Mouse (Mus musculus): ENCODE measurements at regions not wholly inside any gene's neighbourhood (a gene's known extent, or its start where the extent isn't known, plus 50 kb on each side); places are given as distances from the start of the nearest gene placed in this dataset.

DNA sequence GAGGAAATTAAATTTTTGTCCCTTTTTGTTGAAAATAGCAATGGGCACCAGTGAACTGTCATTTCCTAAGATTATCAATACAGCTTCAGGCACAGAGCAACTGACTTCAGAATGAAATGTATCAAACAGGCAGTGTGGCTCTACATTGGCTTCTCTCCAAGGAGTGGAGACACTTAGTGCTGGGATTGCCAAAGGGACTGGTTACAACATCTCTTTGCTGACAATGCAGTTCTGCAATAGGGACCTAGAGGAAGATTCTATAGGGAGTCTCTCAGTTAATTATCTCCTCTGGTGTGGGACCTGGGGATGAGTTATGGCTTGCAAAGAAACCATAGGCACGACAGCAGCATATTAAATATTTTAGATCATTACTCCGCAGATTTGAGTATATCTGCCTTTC, 173.6 kb downstream of the Klf5 start:
- no peak for TF ChIP-seq CTCF (IDR thresholded peaks at IDR 0.05; ENCODE audit: low read depth)
- H3K4me2 ChIP-seq (replicated peaks; ENCODE audit: low read depth), result no peak overlapping the region
- ATAC-seq, result no peak
- no peaks in the 10 kb centered on the region for H3K27me3 ChIP-seq (replicated peaks; ENCODE audit: control insufficient read depth, insufficient read depth, low read length)
- no peaks in the 10 kb centered on the region for H3K36me3 ChIP-seq (ENCODE audit: control insufficient read depth, insufficient read depth)
- H3K27ac ChIP-seq (ENCODE audit: low read depth, low read length), result no peak overlapping the region
- no peak overlapping the region for H3K4me3 ChIP-seq (ENCODE audit: low read depth, low read length)
- H3K9me3 ChIP-seq (ENCODE audit: control insufficient read depth), result no peaks in the 10 kb centered on the region
- H3K9ac ChIP-seq (ENCODE audit: low read depth, low read length), result no peak overlapping the region
- no peaks in the 10 kb centered on the region for H3K4me1 ChIP-seq (replicated peaks; ENCODE audit: control insufficient read depth, insufficient read depth, low read length)
- 77% methylated on average over 2 of the region's 2 CpGs for WGBS

DNA sequence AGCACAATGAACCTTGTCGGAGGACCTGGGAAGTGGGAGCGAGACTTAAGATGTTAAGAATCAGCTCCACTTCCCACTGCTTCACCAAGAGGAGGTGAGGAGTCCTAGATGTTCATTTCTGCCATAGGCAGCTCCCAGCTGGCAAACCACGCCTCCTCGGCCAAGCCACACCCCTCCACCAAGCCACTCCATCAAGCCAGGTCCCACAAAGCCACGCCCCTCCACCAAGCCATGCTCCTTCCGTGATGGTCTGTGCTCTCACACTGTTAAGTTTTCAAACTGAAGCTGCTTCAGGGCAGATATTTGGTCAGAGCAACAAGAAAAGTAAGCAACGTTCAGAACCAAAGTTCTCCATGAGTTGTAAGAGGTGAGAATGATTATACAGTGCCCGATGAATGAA, 176.8 kb downstream of the Klf5 start:
- no peak for TF ChIP-seq CTCF (IDR thresholded peaks at IDR 0.05; ENCODE audit: low read depth)
- H3K27me3 ChIP-seq (replicated peaks; ENCODE audit: control insufficient read depth, insufficient read depth, low read length), result no peaks in the 10 kb centered on the region
- no peak overlapping the region for H3K4me2 ChIP-seq (replicated peaks; ENCODE audit: low read depth)
- WGBS, result 63% methylated on average over 8 of the region's 8 CpGs
- H3K36me3 ChIP-seq (ENCODE audit: control insufficient read depth, insufficient read depth), result no peaks in the 10 kb centered on the region
- no peak overlapping the region for H3K4me3 ChIP-seq (ENCODE audit: low read depth, low read length)
- H3K4me1 ChIP-seq (replicated peaks; ENCODE audit: control insufficient read depth, insufficient read depth, low read length), result no peaks in the 10 kb centered on the region
- H3K9me3 ChIP-seq (ENCODE audit: control insufficient read depth), result no peaks in the 10 kb centered on the region
- no peak for ATAC-seq
- no peak overlapping the region for H3K27ac ChIP-seq (ENCODE audit: low read depth, low read length)
- no peak overlapping the region for H3K9ac ChIP-seq (ENCODE audit: low read depth, low read length)

DNA sequence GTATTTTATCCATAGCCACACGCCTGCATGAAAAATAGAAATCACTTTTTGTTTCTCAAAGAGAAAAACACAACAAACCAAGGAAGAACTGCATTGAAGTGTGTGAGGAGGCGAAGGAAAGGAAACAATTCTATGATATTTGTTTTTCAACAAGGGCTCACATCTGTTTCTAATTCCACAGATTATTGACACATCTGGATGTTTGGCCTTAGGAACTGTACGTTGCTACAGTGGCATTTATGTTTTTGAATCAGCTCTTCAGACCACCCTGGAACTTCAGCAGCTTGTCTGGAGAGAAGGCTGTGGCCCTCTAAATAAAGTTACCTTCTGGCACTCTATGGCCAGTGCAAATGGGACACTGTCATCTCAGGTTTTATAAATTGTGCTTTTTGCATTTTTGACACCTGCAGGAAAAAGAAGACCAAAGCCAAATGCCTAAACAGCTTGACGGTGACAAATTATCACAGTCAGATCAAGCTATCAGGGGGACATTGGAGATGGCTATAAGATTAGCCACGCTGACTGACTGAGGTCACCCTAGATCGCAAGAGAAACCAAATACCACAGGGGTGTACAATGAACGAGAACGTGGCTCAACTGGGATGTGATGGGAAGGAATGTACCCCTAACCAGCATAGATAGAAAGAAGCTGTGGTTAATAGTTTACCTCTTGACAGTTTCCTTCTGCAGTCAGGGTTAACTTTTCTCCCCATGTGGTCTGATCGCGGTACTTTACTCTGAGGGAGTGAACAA, 182.0 kb downstream of the Klf5 start:
- ATAC-seq, result no peak
- H3K9ac ChIP-seq (ENCODE audit: low read depth, low read length), result no peak overlapping the region
- no peak overlapping the region for H3K4me2 ChIP-seq (replicated peaks; ENCODE audit: low read depth)
- no peaks in the 10 kb centered on the region for H3K36me3 ChIP-seq (ENCODE audit: control insufficient read depth, insufficient read depth)
- no peaks in the 10 kb centered on the region for H3K27me3 ChIP-seq (replicated peaks; ENCODE audit: control insufficient read depth, insufficient read depth, low read length)
- TF ChIP-seq CTCF (IDR thresholded peaks at IDR 0.05; ENCODE audit: low read depth), result no peak
- no peaks in the 10 kb centered on the region for H3K4me1 ChIP-seq (replicated peaks; ENCODE audit: control insufficient read depth, insufficient read depth, low read length)
- H3K4me3 ChIP-seq (ENCODE audit: low read depth, low read length), result no peak overlapping the region
- no peaks in the 10 kb centered on the region for H3K9me3 ChIP-seq (ENCODE audit: control insufficient read depth)
- WGBS, result 64% methylated on average over 10 of the region's 10 CpGs
- no peak overlapping the region for H3K27ac ChIP-seq (ENCODE audit: low read depth, low read length)

DNA sequence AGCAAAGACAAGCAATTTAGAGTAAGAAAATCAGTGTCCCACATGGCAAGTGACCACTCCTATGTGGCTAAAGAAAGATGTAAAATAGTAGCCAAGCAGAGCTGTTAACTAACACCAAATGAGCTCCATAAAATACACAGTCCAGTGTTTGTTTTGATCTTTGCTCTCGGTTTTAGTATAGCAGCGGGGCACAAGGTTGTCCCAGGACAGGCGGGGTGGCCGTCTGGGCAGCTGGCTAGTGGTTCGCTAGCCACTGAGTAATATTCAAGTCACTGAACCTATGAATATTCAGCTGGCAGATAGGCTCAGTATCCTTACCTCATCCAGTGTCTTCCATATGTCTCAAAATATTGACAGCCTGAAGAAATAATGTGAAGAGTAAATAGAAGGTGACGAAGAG, 189.5 kb downstream of the Klf5 start:
- Histone ChIP-seq H3K4me3 (ENCODE audit: low read depth, low read length) (no peak overlapping the region), H3K9ac (ENCODE audit: low read depth, low read length) (no peak overlapping the region), H3K4me1 (replicated peaks; ENCODE audit: control insufficient read depth, insufficient read depth, low read length) (no peaks in the 10 kb centered on the region; the same call in 1 of the 2 replicates), H3K36me3 (ENCODE audit: control insufficient read depth, insufficient read depth) (no peaks in the 10 kb centered on the region), H3K27ac (ENCODE audit: low read depth, low read length) (no peak overlapping the region), H3K27me3 (replicated peaks; ENCODE audit: control insufficient read depth, insufficient read depth, low read length) (no peaks in the 10 kb centered on the region), H3K4me2 (replicated peaks; ENCODE audit: low read depth) (no peak overlapping the region), H3K9me3 (ENCODE audit: control insufficient read depth) (no peaks in the 10 kb centered on the region)
- peak; percentile 36; the same call in 1 of the 2 replicates for ATAC-seq
- TF ChIP-seq CTCF (IDR thresholded peaks at IDR 0.05; ENCODE audit: low read depth), result no peak
- WGBS, result 47% methylated on average over 6 of the region's 6 CpGs

DNA sequence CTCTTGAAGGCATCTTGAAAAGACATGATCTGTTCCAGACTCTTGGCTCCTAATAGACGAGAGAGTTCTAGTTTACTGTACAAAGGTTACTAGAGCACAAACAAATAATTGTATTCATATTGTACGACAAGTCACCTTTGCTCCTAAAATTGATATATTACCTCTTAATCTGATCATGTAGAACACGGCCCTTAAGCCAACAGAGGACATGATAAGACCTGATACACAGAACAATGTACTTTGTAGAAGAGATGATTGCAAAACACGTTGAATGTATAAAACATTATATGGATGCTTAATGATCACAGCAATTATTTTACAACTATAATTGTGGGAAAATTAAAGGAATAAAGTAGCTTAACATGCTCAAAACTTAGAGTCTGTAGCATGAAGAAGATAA, 194.7 kb downstream of the Klf5 start:
- Histone ChIP-seq H3K4me2 (replicated peaks; ENCODE audit: low read depth) (peak overlapping the region; percentile 25; the same call in 1 of the 2 replicates), H3K4me1 (replicated peaks; ENCODE audit: control insufficient read depth, insufficient read depth, low read length) (no peaks in the 10 kb centered on the region; the same call in 1 of the 2 replicates), H3K27ac (ENCODE audit: low read depth, low read length) (peak overlapping the region; percentile 47; the same call in 1 of the 2 replicates), H3K9ac (ENCODE audit: low read depth, low read length) (no peak overlapping the region), H3K4me3 (ENCODE audit: low read depth, low read length) (no peak overlapping the region), H3K27me3 (replicated peaks; ENCODE audit: control insufficient read depth, insufficient read depth, low read length) (no peaks in the 10 kb centered on the region), H3K36me3 (ENCODE audit: control insufficient read depth, insufficient read depth) (no peaks in the 10 kb centered on the region), H3K9me3 (ENCODE audit: control insufficient read depth) (no peaks in the 10 kb centered on the region)
- 27% methylated on average over 4 of the region's 4 CpGs for WGBS
- peak; percentile 84 for ATAC-seq
- TF ChIP-seq CTCF (IDR thresholded peaks at IDR 0.05; ENCODE audit: low read depth), result no peak

DNA sequence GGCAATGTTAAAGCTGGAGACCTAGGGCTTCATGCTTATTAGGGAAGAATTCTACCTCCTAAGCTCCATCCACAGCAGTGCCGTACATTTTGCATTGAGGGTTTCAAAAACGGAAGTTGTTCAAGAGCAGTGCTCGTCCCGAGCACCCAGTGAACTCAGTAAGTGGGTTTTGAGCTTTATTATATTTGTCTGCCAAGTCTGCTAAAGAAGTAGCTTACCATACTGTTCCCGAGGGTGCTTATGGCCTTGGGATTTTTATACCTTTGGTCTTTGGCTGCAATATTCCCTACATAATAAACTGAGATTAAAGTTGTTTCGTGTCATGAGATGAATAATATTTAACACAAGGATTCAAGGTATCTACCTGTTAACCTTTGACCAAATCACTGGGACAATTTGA, 195.2 kb downstream of the Klf5 start:
- Histone ChIP-seq H3K9me3 (ENCODE audit: control insufficient read depth) (no peaks in the 10 kb centered on the region), H3K4me3 (ENCODE audit: low read depth, low read length) (no peak overlapping the region), H3K9ac (ENCODE audit: low read depth, low read length) (no peak overlapping the region), H3K4me1 (replicated peaks; ENCODE audit: control insufficient read depth, insufficient read depth, low read length) (no peaks in the 10 kb centered on the region; the same call in 1 of the 2 replicates), H3K27ac (ENCODE audit: low read depth, low read length) (peak overlapping the region; percentile 47; the same call in 1 of the 2 replicates), H3K4me2 (replicated peaks; ENCODE audit: low read depth) (peak overlapping the region; percentile 25; the same call in 1 of the 2 replicates), H3K27me3 (replicated peaks; ENCODE audit: control insufficient read depth, insufficient read depth, low read length) (no peaks in the 10 kb centered on the region), H3K36me3 (ENCODE audit: control insufficient read depth, insufficient read depth) (no peaks in the 10 kb centered on the region)
- TF ChIP-seq CTCF (IDR thresholded peaks at IDR 0.05; ENCODE audit: low read depth), result no peak
- ATAC-seq, result peak; percentile 58
- WGBS, result 45% methylated on average over 6 of the region's 6 CpGs

Measured in intestine, postnatal 0 days (tissue).